Comparison of ENCODE assay signal across 8 mouse cellular contexts in the genomic region with DNA sequence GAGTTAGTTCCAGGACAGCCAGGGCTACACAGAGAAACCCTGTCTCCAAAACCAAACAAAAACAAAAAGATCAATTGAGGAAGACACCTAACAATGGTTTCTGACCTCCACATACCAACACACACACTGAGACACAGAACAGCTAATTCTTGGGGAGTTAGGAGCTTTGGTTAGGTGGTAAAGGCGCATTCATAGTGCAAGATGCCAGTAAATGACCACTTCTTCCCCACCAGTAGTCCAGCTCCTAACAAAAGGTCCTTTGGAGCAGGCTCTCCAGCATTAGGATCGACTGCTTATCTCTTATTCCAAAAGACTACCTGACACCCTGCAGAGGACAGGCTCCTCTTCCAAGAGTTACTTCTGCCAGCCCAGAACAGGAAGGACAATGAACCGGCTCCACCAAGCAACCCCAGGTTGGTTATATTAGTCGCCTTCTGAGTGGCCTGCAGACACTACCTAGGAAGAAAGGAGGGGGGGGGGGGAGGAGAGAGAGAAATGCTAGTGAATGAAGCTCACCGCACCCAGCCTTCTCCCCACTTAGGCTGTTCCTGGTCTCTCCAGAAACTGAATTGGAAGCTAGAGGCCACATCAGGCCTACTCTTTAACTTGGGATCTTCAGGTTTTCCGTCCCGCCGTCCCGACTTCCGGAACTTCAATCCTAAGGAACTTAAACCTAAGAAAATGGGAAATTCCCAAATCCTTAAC. TPM values are rescaled to one million over a fixed set of nuclear protein-coding genes. Genes with fewer than 3 reads are reported as not detected.
DNase-seq lines count a peak whose midpoint lies in the region; ATAC-seq and TF ChIP-seq lines count a peak whose summit lies in the region.

No protein-coding gene starts in this region.

- peak; percentile 37 for DNase-seq in adrenal gland, postnatal 14 days
- no peak for DNase-seq in adrenal gland, adult 8-10 months
- no peak for DNase-seq in ES-E14 (ENCODE audit: low read depth, low spot score)
- peak; percentile 30 for DNase-seq in splenic B cell, adult 2 months (ENCODE audit: low read depth, low spot score)
- no peak for DNase-seq in gastrocnemius, postnatal 4 days (ENCODE audit: low spot score in 2 of 2)

- 0 out of 2 replicates have a peak, but pooled peaks cover 7% of the 10 kb centered on the region for H3K9me3 ChIP-seq in ES-E14 (ENCODE audit: control insufficient read depth, insufficient read depth, low read depth, low read length)
- no peaks in the 10 kb centered on the region for H3K9me3 ChIP-seq in forebrain, embryonic 13.5 days (replicated peaks)
- H3K9me3 ChIP-seq in intestine, embryonic 16.5 days (ENCODE audit: control insufficient read depth, low read length), result peaks cover 3% of the 10 kb centered on the region; the same call in 1 of the 2 replicates
- H3K9me3 ChIP-seq in lung, embryonic 15.5 days, result no peaks in the 10 kb centered on the region

- H3K4me3 ChIP-seq in ES-E14 (ENCODE audit: insufficient read depth in 1 of 2, low read depth in 1 of 2, low read length in 2 of 2, poor library complexity in 1 of 2, severe bottlenecking in 1 of 2), result peak overlapping the region; percentile 90 to 97
- peak overlapping the region; percentile 94 for H3K4me3 ChIP-seq in forebrain, embryonic 13.5 days
- H3K4me3 ChIP-seq in intestine, embryonic 16.5 days (ENCODE audit: low read length), result peak overlapping the region; percentile 82
- peak overlapping the region; percentile 61 for H3K4me3 ChIP-seq in lung, embryonic 15.5 days

- in situ Hi-C loops in ES-E14 (cut with MboI; ENCODE audit: low sequenced_read_pairs in 2 of 2, unreplicated experiment in 2 of 2), result no loop called here

- no peak for ATAC-seq in forebrain, embryonic 13.5 days
- ATAC-seq in intestine, embryonic 16.5 days, result peak; percentile 19
- no peak for ATAC-seq in lung, embryonic 15.5 days (ENCODE audit: borderline replicate concordance, extremely low read depth, low FRiP score, low TSS enrichment)

- peak overlapping the region; percentile 96 for H3K27ac ChIP-seq in ES-E14 (ENCODE audit: insufficient read depth, low read depth, low read length, poor library complexity, severe bottlenecking)
- peak overlapping the region; percentile 99 for H3K27ac ChIP-seq in forebrain, embryonic 13.5 days
- peak overlapping the region; percentile 99 for H3K27ac ChIP-seq in intestine, embryonic 16.5 days (ENCODE audit: low read length)
- H3K27ac ChIP-seq in lung, embryonic 15.5 days, result peak overlapping the region; percentile 97

- H3K4me2 ChIP-seq in forebrain, embryonic 13.5 days, result peak overlapping the region; percentile 95
- H3K4me2 ChIP-seq in intestine, embryonic 16.5 days (ENCODE audit: low read depth, low read length), result peak overlapping the region; percentile 89
- peak overlapping the region; percentile 81 for H3K4me2 ChIP-seq in lung, embryonic 15.5 days

- peak overlapping the region; percentile 91 for H3K9ac ChIP-seq in ES-E14 (ENCODE audit: insufficient read depth, low read depth, low read length, poor library complexity, severe bottlenecking)
- H3K9ac ChIP-seq in forebrain, embryonic 13.5 days, result peak overlapping the region; percentile 96
- peak overlapping the region; percentile 95 for H3K9ac ChIP-seq in intestine, embryonic 16.5 days (ENCODE audit: low read depth, low read length)
- peak overlapping the region; percentile 62 for H3K9ac ChIP-seq in lung, embryonic 15.5 days

- H3K27me3 ChIP-seq in forebrain, embryonic 13.5 days, result no peaks in the 10 kb centered on the region
- H3K27me3 ChIP-seq in intestine, embryonic 16.5 days (replicated peaks; ENCODE audit: control insufficient read depth, insufficient read depth, low read length), result no peaks in the 10 kb centered on the region
- no peaks in the 10 kb centered on the region for H3K27me3 ChIP-seq in lung, embryonic 15.5 days
- no peaks in the 10 kb centered on the region for H3K27me3 ChIP-seq in splenic B cell, adult 2 months (ENCODE audit: control insufficient read depth, insufficient read depth, low read length, poor library complexity, severe bottlenecking)

- H3K36me3 ChIP-seq in ES-E14 (ENCODE audit: control insufficient read depth, insufficient read depth, low read length, poor library complexity, severe bottlenecking), result peaks cover 26% of the 10 kb centered on the region
- H3K36me3 ChIP-seq in forebrain, embryonic 13.5 days (ENCODE audit: poor library complexity, severe bottlenecking), result peaks cover 56% of the 10 kb centered on the region
- peaks cover 20% of the 10 kb centered on the region for H3K36me3 ChIP-seq in intestine, embryonic 16.5 days (ENCODE audit: control insufficient read depth, insufficient read depth, low read length)
- peaks cover 41% of the 10 kb centered on the region for H3K36me3 ChIP-seq in lung, embryonic 15.5 days
- peaks cover 16% of the 10 kb centered on the region for H3K36me3 ChIP-seq in splenic B cell, adult 2 months (ENCODE audit: control insufficient read depth, insufficient read depth, low read length, poor library complexity, severe bottlenecking)

- WGBS in forebrain, embryonic 13.5 days, result 8% methylated on average over 10 of the region's 10 CpGs
- WGBS in intestine, embryonic 16.5 days, result 9% methylated on average over 10 of the region's 10 CpGs
- WGBS in lung, embryonic 15.5 days, result 8% methylated on average over 10 of the region's 10 CpGs

- H3K4me1 ChIP-seq in ES-E14 (ENCODE audit: control insufficient read depth in 2 of 2, insufficient read depth in 2 of 2, low read length in 2 of 2, poor library complexity in 1 of 2), result peaks cover 2 to 3% of the 10 kb centered on the region in 2 experiments; a peak in 1 of 4 replicates
- H3K4me1 ChIP-seq in forebrain, embryonic 13.5 days, result peaks cover 22% of the 10 kb centered on the region
- peaks cover 8% of the 10 kb centered on the region for H3K4me1 ChIP-seq in intestine, embryonic 16.5 days (ENCODE audit: control insufficient read depth, insufficient read depth, low read length)
- peaks cover 16% of the 10 kb centered on the region for H3K4me1 ChIP-seq in lung, embryonic 15.5 days

TF ChIP-seq in ES-E14, 5 proteins besides CTCF, POLR2A, EP300 and RAD21:
- no peak for TF ChIP-seq CHD2 (IDR thresholded peaks at IDR 0.05; ENCODE audit: low read depth, low read length)
- TF ChIP-seq HCFC1 (IDR thresholded peaks at IDR 0.05; ENCODE audit: borderline replicate concordance, insufficient read depth, low read length), result no peak
- no peak for TF ChIP-seq MAFK (IDR thresholded peaks at IDR 0.05; ENCODE audit: insufficient read depth, low read depth, low read length)
- TF ChIP-seq ZC3H11A (IDR thresholded peaks at IDR 0.05; ENCODE audit: borderline replicate concordance, low read depth, low read length), result no peak
- no peak for TF ChIP-seq ZNF384 (IDR thresholded peaks at IDR 0.05; ENCODE audit: low read depth, low read length)

RNA-seq across cellular contexts. Expression of a gene that starts 8.8 kb away (rescaled TPM):
- 61.8 and 76.5 TPM in 2 replicates for total RNA-seq in adrenal gland, postnatal 14 days (2021)
- 10 to 100 TPM; 64.6 to 98.2 (median 75.6) TPM for total RNA-seq in adrenal gland, adult 8-10 months (2022)
- 11.1 and 13.4 TPM in 2 replicates for total RNA-seq in ES-E14 (2012; rRNA removed)
- polyA plus RNA-seq in forebrain, embryonic 13.5 days (2015; fragmentation: Nextera tagmentation; extraction: Ambion mirVana), result 11.2 and 11.9 TPM in 2 replicates
- 8.0 and 8.9 TPM in 2 replicates for polyA plus RNA-seq in intestine, embryonic 16.5 days (2015; fragmentation: Nextera tagmentation; extraction: Ambion mirVana)
- polyA plus RNA-seq in lung, embryonic 15.5 days (2015; fragmentation: Nextera tagmentation; extraction: Ambion mirVana), result 12.2 and 13.3 TPM in 2 replicates
- 10 to 100 TPM; 39.7 to 51.3 TPM for total RNA-seq in gastrocnemius, postnatal 4 days (2021)

RNA-seq across cellular contexts. Expression of a gene that starts 10.8 kb away (rescaled TPM):
- total RNA-seq in adrenal gland, postnatal 14 days (2021), result 42.0 and 51.8 TPM in 2 replicates
- 10 to 100 TPM; 49.1 to 65.5 (median 58.2) TPM for total RNA-seq in adrenal gland, adult 8-10 months (2022)
- total RNA-seq in ES-E14 (2012; rRNA removed), result 16.3 and 17.1 TPM in 2 replicates
- polyA plus RNA-seq in forebrain, embryonic 13.5 days (2015; fragmentation: Nextera tagmentation; extraction: Ambion mirVana), result 49.6 and 51.0 TPM in 2 replicates
- polyA plus RNA-seq in intestine, embryonic 16.5 days (2015; fragmentation: Nextera tagmentation; extraction: Ambion mirVana), result 36.2 and 39.8 TPM in 2 replicates
- polyA plus RNA-seq in lung, embryonic 15.5 days (2015; fragmentation: Nextera tagmentation; extraction: Ambion mirVana), result 37.1 and 40.4 TPM in 2 replicates
- total RNA-seq in gastrocnemius, postnatal 4 days (2021), result 10 to 100 TPM; 26.1 to 32.5 TPM

RNA-seq across cellular contexts. Expression of a gene that starts 21.2 kb away (rescaled TPM):
- 3.5 and 5.0 TPM in 2 replicates for total RNA-seq in adrenal gland, postnatal 14 days (2021)
- 1 to 10 TPM; 3.8 to 6.7 (median 4.5) TPM for total RNA-seq in adrenal gland, adult 8-10 months (2022)
- 2.5 and 3.5 TPM in 2 replicates for total RNA-seq in ES-E14 (2012; rRNA removed)
- 16.6 and 17.4 TPM in 2 replicates for polyA plus RNA-seq in forebrain, embryonic 13.5 days (2015; fragmentation: Nextera tagmentation; extraction: Ambion mirVana)
- polyA plus RNA-seq in intestine, embryonic 16.5 days (2015; fragmentation: Nextera tagmentation; extraction: Ambion mirVana), result 4.5 and 5.9 TPM in 2 replicates
- polyA plus RNA-seq in lung, embryonic 15.5 days (2015; fragmentation: Nextera tagmentation; extraction: Ambion mirVana), result 6.4 and 6.5 TPM in 2 replicates
- total RNA-seq in gastrocnemius, postnatal 4 days (2021), result 1 to 10 TPM; 3.3 to 3.4 TPM

RNA-seq across cellular contexts. Expression of a gene that starts 41.6 kb away (rescaled TPM):
- 88.8 and 95.3 TPM in 2 replicates for total RNA-seq in adrenal gland, postnatal 14 days (2021)
- total RNA-seq in adrenal gland, adult 8-10 months (2022), result 100 to 1,000 TPM; 103 to 156 (median 120) TPM
- 50.7 and 52.0 TPM in 2 replicates for total RNA-seq in ES-E14 (2012; rRNA removed)
- polyA plus RNA-seq in forebrain, embryonic 13.5 days (2015; fragmentation: Nextera tagmentation; extraction: Ambion mirVana), result 50.3 and 55.2 TPM in 2 replicates
- polyA plus RNA-seq in intestine, embryonic 16.5 days (2015; fragmentation: Nextera tagmentation; extraction: Ambion mirVana), result 18.4 and 18.6 TPM in 2 replicates
- polyA plus RNA-seq in lung, embryonic 15.5 days (2015; fragmentation: Nextera tagmentation; extraction: Ambion mirVana), result 51.2 and 63.7 TPM in 2 replicates
- 10 to 100 TPM; 70.3 to 78.6 TPM for total RNA-seq in gastrocnemius, postnatal 4 days (2021)

RNA-seq across cellular contexts. Expression of a gene that starts 48.3 kb away (rescaled TPM):
- 8.9 and 11.9 TPM in 2 replicates for total RNA-seq in adrenal gland, postnatal 14 days (2021)
- total RNA-seq in adrenal gland, adult 8-10 months (2022), result 10 to 100 TPM; 15.5 to 22.0 (median 19.5) TPM
- total RNA-seq in ES-E14 (2012; rRNA removed), result 12.5 and 17.3 TPM in 2 replicates
- 30.3 and 36.2 TPM in 2 replicates for polyA plus RNA-seq in forebrain, embryonic 13.5 days (2015; fragmentation: Nextera tagmentation; extraction: Ambion mirVana)
- 20.8 and 23.4 TPM in 2 replicates for polyA plus RNA-seq in intestine, embryonic 16.5 days (2015; fragmentation: Nextera tagmentation; extraction: Ambion mirVana)
- 23.0 and 24.0 TPM in 2 replicates for polyA plus RNA-seq in lung, embryonic 15.5 days (2015; fragmentation: Nextera tagmentation; extraction: Ambion mirVana)
- 1 to 10 TPM; 6.6 to 9.1 TPM for total RNA-seq in gastrocnemius, postnatal 4 days (2021)

Comparison
In these comparisons a context has a peak if more than half of its experiments do, and no peak if none do; other contexts are left out.
1. DNase-seq: peak in adrenal gland, postnatal 14 days (single experiment) and splenic B cell, adult 2 months (single experiment); none in adrenal gland, adult 8-10 months (single experiment), ES-E14 (single experiment) and gastrocnemius, postnatal 4 days (0 of 2).
2. Peak in every context shown above with its lines, with median percentiles within 50 percentile points of each other: H3K27ac ChIP-seq, H3K4me3 ChIP-seq, H3K9ac ChIP-seq and H3K4me2 ChIP-seq.